Mouse (Mus musculus) heart, embryonic 16.5 days (tissue): Measurements from ENCODE around the gene Ly6g6d. TPM values are rescaled to one million over a fixed set of nuclear protein-coding genes. Genes with fewer than 3 reads are reported as not detected.
A peak's percentile ranks its signal among the peaks of the same experiment; 100 is the strongest.

Experiments used
- ATAC-seq: fragments of 200-750 bp; cut with Nextera tagmentation; replicated peaks from 2 replicates; pipeline ENCODE4 v1.8.0; 2017; ENCODE audit warnings: moderate number of reproducible peaks; ENCODE audit not compliant: insufficient read depth, low FRiP score; ENCODE audit errors: extremely low read depth
- H3K27ac ChIP-seq: fragments of 300-500 bp; sonication (generic); 2 replicates; pipeline ENCODE4 v1.5.1; 2014; ENCODE audit warnings: mild to moderate bottlenecking, low read length, control low read depth, moderate library complexity
- H3K27me3 ChIP-seq: fragments of 300-500 bp; sonication (generic); 2 replicates; pipeline ENCODE4 v1.6.1; 2014; ENCODE audit warnings: low read length, mixed read lengths; ENCODE audit not compliant: control insufficient read depth, insufficient read depth
- H3K36me3 ChIP-seq: fragments of 300-500 bp; sonication (generic); 2 replicates; pipeline ENCODE4 v1.6.1; 2014; ENCODE audit not compliant: control insufficient read depth, insufficient read depth
- H3K4me1 ChIP-seq: fragments of 300-500 bp; sonication (generic); 2 replicates; pipeline ENCODE4 v1.6.1; 2014; ENCODE audit warnings: low read length, mixed read lengths; ENCODE audit not compliant: control insufficient read depth, insufficient read depth
- H3K4me2 ChIP-seq: fragments of 300-500 bp; sonication (generic); 2 replicates; pipeline ENCODE4 v1.6.1; 2014; ENCODE audit warnings: low read depth, mild to moderate bottlenecking, control low read depth, low read length
- H3K4me3 ChIP-seq: fragments of 300-500 bp; sonication (generic); 2 replicates; pipeline ENCODE4 v1.5.1; 2014; ENCODE audit warnings: mild to moderate bottlenecking, control low read depth, low read length
- H3K9ac ChIP-seq: fragments of 300-500 bp; sonication (generic); 2 replicates; pipeline ENCODE4 v1.6.1; 2014; ENCODE audit warnings: low read length, control low read depth
- H3K9me3 ChIP-seq: fragments of 300-500 bp; sonication (generic); replicated peaks from 2 replicates; pipeline ENCODE4 v1.6.1; 2016; ENCODE audit warnings: low read length; ENCODE audit not compliant: control insufficient read depth
- WGBS: fragments of 180-500 bp; shearing (Covaris S2); extraction: QIAGEN DNeasy Blood & Tissue Kit; methylation state at CpG from one replicate; pipeline ENCODE4 v1.1.7; 2014; 5-methylcytosine and 5-hydroxymethylcytosine counted together
- polyA plus RNA-seq: library from polyadenylated mRNA; unstranded; fragments of >200 nt; fragmentation: Nextera tagmentation; extraction: Ambion mirVana; gene quantifications from 2 replicates; pipeline ENCODE4 v1.2.1, GENCODE M21; 2015

Gene Ly6g6d
- polyA plus RNA-seq, 1 experiment from 2014 or later, result 1.9 TPM

DNA sequence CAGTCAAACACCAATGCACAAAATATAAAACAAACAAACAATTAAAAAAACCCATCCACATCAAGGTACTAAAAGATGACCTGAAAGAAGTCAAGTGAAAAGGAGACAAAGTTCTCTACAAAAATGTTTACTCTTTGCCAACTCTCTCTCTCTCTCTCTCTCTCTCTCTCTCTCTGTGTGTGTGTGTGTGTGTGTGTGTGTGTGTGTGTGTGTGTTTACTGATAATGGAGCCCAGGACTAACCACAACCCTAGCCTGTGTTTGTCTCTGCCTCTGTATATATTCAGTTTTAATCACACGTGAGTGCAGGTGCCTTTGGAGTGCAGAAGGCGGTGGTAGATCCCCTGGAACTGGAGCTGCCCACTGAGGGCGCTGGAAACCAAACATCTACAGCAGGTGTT is 20.8 kb downstream of the Ly6g6d start:
- ATAC-seq, result no peak
- H3K27me3 ChIP-seq, result no peaks in the 10 kb centered on the region
- peaks cover 27% of the 10 kb centered on the region for H3K4me1 ChIP-seq
- no peak overlapping the region for H3K9ac ChIP-seq
- H3K4me2 ChIP-seq, result no peak overlapping the region
- H3K27ac ChIP-seq, result no peak overlapping the region
- H3K4me3 ChIP-seq, result no peak overlapping the region
- H3K36me3 ChIP-seq, result peaks cover 67% of the 10 kb centered on the region
- no peaks in the 10 kb centered on the region for H3K9me3 ChIP-seq
- WGBS, result 75% methylated on average over 3 of the region's 3 CpGs

DNA sequence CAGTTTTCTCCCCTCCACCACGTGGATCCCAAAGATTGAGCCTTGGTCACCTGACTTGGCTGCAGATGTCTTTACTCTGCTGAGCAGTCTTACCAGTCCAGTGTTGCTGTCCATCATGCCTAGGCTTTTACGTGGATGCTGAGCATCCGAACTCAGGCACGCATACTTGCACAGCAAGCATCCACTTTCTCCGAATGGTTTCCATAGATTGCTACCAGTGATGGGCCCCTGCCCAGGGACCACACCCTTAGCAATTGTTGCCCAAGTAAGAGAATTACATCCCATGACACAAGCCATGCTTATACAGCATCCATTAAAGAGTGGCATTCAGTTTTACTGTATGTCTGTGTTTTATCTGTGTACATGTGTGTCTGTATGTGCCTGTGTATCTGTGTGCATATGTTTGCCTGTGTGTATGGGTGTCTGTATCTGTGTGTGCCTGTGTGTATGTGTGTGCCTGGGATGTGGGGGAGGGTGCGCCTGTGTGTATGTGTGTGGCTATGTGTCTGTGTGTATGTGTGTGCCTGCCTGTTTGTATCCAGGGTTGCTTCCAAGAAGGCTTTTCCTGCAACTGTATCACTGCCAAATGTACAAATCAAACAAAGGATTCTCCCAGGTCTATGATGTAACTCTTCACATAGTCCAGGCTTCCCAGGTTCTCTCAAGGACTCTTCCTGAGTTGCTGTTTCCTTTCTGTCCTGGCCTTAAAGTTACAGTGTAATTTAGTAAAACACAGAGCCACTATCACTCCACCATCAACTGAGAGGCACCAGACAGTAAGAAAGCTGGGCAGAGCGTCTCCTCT is 22.0 kb downstream of the Ly6g6d start:
- WGBS, result 86% methylated on average over 7 of the region's 7 CpGs
- Histone ChIP-seq H3K27ac (peak overlapping the region; percentile 46; the same call in 1 of the 2 replicates), H3K36me3 (peaks cover 61% of the 10 kb centered on the region), H3K27me3 (no peaks in the 10 kb centered on the region), H3K9me3 (no peaks in the 10 kb centered on the region), H3K4me3 (no peak overlapping the region), H3K4me1 (peaks cover 28% of the 10 kb centered on the region), H3K9ac (no peak overlapping the region), H3K4me2 (no peak overlapping the region)
- no peak for ATAC-seq

DNA sequence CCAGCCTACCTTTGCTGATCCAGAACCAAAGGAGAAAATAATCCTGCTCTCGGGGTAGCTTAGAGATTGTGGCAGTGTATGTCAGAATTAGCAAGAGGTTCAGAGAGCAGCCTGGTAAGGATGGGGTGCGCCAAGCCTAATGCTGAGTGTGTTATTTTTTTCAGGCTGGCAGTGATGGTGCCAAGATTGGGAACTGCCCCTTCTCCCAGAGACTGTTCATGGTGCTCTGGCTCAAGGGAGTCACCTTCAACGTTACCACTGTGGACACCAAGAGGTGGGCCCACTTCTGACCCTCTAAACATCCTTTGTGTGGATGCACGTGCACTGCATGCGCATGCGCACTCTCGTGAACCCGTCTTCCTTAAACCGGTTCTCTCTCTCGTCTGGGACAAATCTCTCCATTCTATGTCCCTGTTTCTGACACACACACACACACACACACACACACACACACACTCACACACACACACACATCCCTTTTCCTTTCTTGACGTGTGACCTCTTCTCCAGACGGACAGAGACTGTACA is 25.5 kb downstream of the Ly6g6d start:
- Histone ChIP-seq H3K27ac (peak overlapping the region; percentile 98), H3K27me3 (no peaks in the 10 kb centered on the region), H3K36me3 (peaks cover 43% of the 10 kb centered on the region), H3K4me1 (peaks cover 33% of the 10 kb centered on the region), H3K9ac (peak overlapping the region; percentile 89), H3K4me3 (peak overlapping the region; percentile 88), H3K9me3 (no peaks in the 10 kb centered on the region), H3K4me2 (peak overlapping the region; percentile 85)
- WGBS, result 57% methylated on average over 12 of the region's 12 CpGs
- no peak for ATAC-seq

DNA sequence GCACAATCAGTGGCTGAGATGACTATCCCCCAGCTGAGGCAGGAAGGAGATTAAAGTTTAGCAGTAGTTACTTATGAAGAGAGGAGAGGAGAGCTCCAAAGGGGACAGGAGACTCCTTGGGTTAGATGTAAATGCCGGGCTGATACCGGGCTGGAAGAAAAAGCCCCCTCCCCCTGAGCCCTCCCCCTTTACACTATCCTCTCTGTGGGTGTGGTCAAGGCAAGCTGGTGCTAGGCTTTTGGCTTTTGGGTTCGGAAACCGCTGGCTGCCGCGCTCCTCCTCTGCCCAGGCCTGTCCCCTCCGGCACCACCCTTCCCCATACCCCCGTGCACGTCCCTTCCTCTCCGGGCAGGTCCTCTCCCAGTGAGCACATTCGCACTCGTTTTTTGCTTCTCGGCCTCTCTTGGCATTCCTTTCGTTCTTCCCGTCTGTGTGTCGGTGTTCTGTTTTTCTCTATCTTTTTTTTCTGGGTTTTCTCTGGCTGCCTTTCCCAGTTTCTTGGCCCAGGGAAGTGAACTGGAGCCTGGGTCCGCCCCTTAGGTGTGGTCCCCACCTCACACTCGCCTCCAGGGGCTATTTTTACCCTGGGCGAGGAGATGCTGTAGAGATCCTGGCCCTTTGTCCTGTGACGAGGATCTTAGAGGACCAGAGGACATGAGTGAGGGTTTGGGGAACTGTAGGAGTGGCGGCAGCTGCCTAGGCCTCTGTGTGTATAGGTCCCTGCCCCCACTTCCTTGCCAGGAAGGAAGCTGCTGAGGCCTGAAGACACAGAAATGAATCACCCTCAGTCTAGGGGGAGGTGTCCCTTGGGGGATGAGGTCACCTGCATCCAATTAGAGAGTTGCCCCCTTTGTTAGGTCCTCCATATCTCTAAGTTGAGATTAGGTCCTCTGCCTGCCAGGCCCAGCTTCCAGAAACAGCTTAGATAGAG is 26.4 kb downstream of the Ly6g6d start:
- peak; percentile 71 for ATAC-seq
- Histone ChIP-seq H3K4me1 (peaks cover 38% of the 10 kb centered on the region), H3K27me3 (no peaks in the 10 kb centered on the region)

DNA sequence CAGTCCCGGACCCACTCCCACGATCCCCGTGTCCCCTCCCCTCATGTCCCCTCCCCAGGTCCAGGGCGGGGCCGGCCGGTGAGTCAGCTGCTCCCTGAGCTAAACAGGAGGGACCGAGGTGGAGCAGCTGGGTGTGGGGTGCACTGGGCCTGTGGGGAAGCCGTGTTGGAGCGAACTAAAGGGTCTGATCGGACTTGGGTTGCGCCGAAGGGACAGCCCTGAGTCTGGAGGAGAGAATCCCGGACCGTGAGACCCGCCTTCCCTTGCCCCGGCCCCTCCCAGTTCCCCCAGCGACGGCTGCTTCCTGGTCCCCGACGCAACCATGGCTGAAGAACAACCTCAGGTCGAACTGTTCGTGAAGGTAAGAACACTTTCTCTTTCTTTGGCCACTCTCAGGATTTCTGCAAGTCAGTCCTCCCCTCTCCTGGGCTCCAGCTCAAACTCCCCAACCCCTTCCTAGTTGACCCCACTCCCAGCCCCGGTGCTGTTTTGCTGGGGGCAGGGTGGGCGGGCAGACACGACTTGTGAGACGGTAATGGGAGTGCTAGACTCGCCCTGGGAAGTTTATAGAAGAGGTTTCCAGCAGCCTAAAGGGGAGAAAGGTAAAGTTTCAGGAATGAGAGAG is 27.6 kb downstream of the Ly6g6d start:
- Histone ChIP-seq H3K4me2 (peak overlapping the region; percentile 85), H3K27me3 (no peaks in the 10 kb centered on the region), H3K9ac (peak overlapping the region; percentile 89), H3K9me3 (no peaks in the 10 kb centered on the region), H3K36me3 (peaks cover 25% of the 10 kb centered on the region), H3K27ac (peak overlapping the region; percentile 98), H3K4me1 (peaks cover 40% of the 10 kb centered on the region), H3K4me3 (peak overlapping the region; percentile 88)
- peak; percentile 8 for ATAC-seq
- under 1% methylated on average over 27 of the region's 27 CpGs for WGBS

More for the DNA sequence above, 26.4 kb downstream of the Ly6g6d start:
- H3K9ac ChIP-seq, result peak overlapping the region; percentile 89
- peaks cover 37% of the 10 kb centered on the region for H3K36me3 ChIP-seq
- WGBS, result 2% methylated on average over 21 of the region's 21 CpGs
- no peaks in the 10 kb centered on the region for H3K9me3 ChIP-seq
- peak overlapping the region; percentile 98 for H3K27ac ChIP-seq
- H3K4me3 ChIP-seq, result peak overlapping the region; percentile 88
- peak overlapping the region; percentile 85 for H3K4me2 ChIP-seq

DNA sequence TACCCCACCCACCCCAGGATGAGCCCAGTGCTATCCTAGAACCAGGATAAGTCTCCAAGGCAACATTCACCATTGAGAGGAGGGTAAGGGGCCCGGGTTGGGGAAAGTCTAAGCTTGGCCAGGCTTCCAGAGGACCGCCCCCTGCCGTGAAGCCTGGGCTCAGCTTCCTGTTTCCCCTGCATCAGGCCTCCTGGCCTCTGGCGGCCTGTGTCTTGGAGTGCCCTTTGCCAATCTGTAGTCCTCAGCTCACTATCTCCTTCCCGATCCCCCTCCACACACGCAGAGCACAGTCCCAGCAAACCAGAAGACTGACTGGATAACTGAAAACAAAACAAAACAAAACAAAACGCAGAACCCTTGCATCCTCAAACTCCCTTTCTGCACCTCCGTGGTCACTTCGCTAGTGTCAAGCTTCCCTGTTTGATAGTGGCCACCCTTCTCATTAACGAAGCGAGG is 28.3 kb downstream of the Ly6g6d start, which contains the start of gene Clic1:
Gene Clic1 (plus strand): TSS at position 406 of the 456 bp plus-strand sequence.
- peak within 1 kb of the TSS; percentile 85 for H3K4me2 ChIP-seq
- H3K36me3 ChIP-seq, result peaks cover 20% of the 10 kb centered on the region
- peak within 1 kb of the TSS; percentile 88 for H3K4me3 ChIP-seq
- H3K9me3 ChIP-seq, result no peaks in the 10 kb centered on the region
- ATAC-seq, result peak; percentile 25
- H3K9ac ChIP-seq, result peak within 1 kb of the TSS; percentile 89
- WGBS, result under 1% methylated on average over 11 of the region's 11 CpGs
- H3K4me1 ChIP-seq, result peaks cover 47% of the 10 kb centered on the region
- H3K27ac ChIP-seq, result peak within 1 kb of the TSS; percentile 98
- H3K27me3 ChIP-seq, result no peaks in the 10 kb centered on the region

DNA sequence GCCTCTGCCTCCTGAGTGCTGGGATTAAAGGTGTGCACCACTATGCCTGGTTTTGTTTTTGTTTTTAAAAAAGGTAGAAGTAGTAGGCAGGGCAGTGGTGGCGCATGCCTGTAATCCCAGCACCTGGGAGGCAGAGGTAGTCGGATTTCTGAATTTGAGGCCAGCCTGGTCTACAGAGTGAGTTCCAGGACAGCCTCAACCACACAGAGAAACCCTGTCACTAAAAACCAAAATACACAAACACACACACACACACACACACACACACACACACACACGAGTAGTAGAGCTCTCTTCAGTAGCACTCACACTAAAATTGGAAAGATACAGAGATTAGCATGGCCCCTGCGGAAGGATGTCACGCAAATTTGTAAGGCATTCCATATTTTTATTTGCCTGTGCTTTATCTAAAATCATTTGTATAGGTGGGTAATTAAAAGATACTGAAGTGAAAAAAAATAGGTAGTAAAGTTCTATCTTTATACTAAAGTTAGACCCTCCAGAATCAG is 28.9 kb downstream of the Ly6g6d start:
- peak overlapping the region; percentile 98 for H3K27ac ChIP-seq
- peaks cover 48% of the 10 kb centered on the region for H3K4me1 ChIP-seq
- no peak for ATAC-seq
- peak overlapping the region; percentile 88 for H3K4me3 ChIP-seq
- WGBS, result 53% methylated on average over 5 of the region's 5 CpGs
- no peaks in the 10 kb centered on the region for H3K9me3 ChIP-seq
- H3K36me3 ChIP-seq, result peaks cover 14% of the 10 kb centered on the region
- H3K27me3 ChIP-seq, result no peaks in the 10 kb centered on the region
- peak overlapping the region; percentile 89 for H3K9ac ChIP-seq
- peak overlapping the region; percentile 85 for H3K4me2 ChIP-seq

DNA sequence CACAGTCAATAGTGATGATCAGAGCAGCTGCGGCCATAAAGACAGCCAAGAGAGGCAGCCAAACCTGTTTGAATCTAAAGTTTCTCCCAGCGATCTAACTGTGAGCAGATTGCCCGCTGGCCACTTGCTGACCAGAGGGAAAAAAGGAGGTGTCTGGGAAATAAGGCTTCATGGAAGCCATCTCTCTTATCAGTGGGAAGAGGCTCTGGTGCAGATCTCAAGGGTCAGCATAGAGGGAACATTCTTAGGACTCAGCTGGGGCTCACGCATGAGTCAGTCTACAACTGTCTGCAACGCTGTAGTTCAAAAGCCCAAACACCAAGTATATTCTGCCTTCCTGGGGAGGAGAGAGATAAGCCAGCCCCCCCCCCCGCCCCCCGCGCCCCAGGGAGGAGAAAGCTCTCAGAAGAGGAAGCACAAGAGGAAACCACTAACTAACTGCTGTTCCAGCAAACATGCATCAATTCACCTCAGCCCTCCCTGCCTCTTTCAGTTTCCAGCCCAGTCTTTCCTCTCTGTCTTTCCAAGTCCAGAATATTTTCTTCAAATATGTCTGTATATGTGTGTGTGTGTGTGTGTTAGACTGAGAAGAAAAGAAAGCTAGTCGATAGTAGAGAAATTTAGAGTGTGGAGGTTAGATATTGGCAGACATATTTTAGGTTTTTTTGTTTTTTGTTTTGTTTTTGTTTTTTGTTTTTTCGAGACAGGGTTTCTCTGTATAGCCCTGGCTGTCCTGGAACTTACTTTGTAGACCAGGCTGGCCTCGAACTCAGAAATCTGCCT is 29.5 kb downstream of the Ly6g6d start:
- Histone ChIP-seq H3K27me3 (no peaks in the 10 kb centered on the region), H3K9me3 (no peaks in the 10 kb centered on the region), H3K36me3 (peaks cover 8% of the 10 kb centered on the region), H3K4me2 (peak overlapping the region; percentile 85), H3K9ac (peak overlapping the region; percentile 23), H3K4me1 (peaks cover 50% of the 10 kb centered on the region), H3K27ac (peak overlapping the region; percentile 98), H3K4me3 (no peak overlapping the region)
- WGBS, result 22% methylated on average over 11 of the region's 11 CpGs
- no peak for ATAC-seq
